Mouse (Mus musculus) bone marrow, adult 2 months (tissue): ENCODE data around the gene Slc5a5.

ENCODE experiments used
- CTCF ChIP-seq: fragments of 200-500 bp; IDR thresholded peaks from 2 replicates; pipeline ENCODE4 v1.5.1; 2011; ENCODE audit warnings: low read length, control low read depth; ENCODE audit not compliant: control insufficient read depth, insufficient read depth
- POLR2A ChIP-seq: fragments of 200-500 bp; IDR thresholded peaks from 2 replicates; pipeline ENCODE4 v1.6.1; 2011; ENCODE audit warnings: low read depth, mild to moderate bottlenecking, control low read depth, low read length, borderline replicate concordance; ENCODE audit not compliant: control insufficient read depth

DNA sequence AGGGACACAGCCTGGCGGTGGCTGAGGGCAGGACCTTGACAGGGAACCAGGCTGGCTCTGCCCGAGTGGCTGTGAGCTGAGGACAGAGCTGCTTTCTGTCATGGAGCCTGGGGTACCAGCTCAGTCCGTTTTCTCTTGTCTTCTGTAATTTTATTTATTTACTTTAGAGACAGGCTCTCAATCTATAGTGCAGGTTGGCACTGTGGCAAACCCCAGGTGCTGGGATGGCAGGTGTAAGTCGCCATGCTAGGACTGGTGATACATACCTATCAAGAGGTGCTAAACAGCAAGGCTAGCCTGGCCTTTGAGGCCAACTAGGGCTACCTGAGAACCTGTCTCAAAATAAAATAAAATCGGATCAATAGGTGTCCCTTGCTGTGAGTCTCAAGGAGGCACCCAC, 36.5 kb downstream of the Slc5a5 start:
- TF ChIP-seq POLR2A: no peak
- TF ChIP-seq CTCF: no peak
